Mouse (Mus musculus) kidney, postnatal 4 days (tissue): ENCODE data around the gene Cep164.

ENCODE experiments used
- DNase-seq, 2 experiments: peaks; one replicate each; pipeline ENCODE4 v3.0.0; 2021; ENCODE audit warnings: mixed read lengths in 2 of 2

Gene Cep164

GRCm38 (mm10) chr9:45838069-45838433, 9.6 kb upstream of the Cep164 start:
- no peak for DNase-seq

GRCm38 (mm10) chr9:45833461-45833860, 5.0 kb upstream of the Cep164 start:
- DNase-seq: no peak

GRCm38 (mm10) chr9:45832898-45833297, 4.4 kb upstream of the Cep164 start:
- DNase-seq: no peak

GRCm38 (mm10) chr9:45829107-45829506, 616 bp upstream of the Cep164 start:
- DNase-seq: peak; percentile 81 to 88

GRCm38 (mm10) chr9:45827663-45828290, 714 bp downstream of the Cep164 start:
- peak; percentile 19 to 72 for DNase-seq

- no peak for DNase-seq
Observed at GRCm38 (mm10) chr9:45818406-45819011, 10.0 kb downstream of the Cep164 start.

GRCm38 (mm10) chr9:45815525-45815924, 13.0 kb downstream of the Cep164 start:
- no peak for DNase-seq

GRCm38 (mm10) chr9:45815113-45815512, 13.4 kb downstream of the Cep164 start:
- DNase-seq: peak in 1 of 2 experiments; percentile 26

GRCm38 (mm10) chr9:45811946-45812345, 16.5 kb downstream of the Cep164 start:
- DNase-seq: no peak

GRCm38 (mm10) chr9:45807761-45808160, 20.7 kb downstream of the Cep164 start:
- no peak for DNase-seq

GRCm38 (mm10) chr9:45807337-45807736, 21.2 kb downstream of the Cep164 start:
- peak in 1 of 2 experiments; percentile 27 for DNase-seq

GRCm38 (mm10) chr9:45806847-45807246, 21.6 kb downstream of the Cep164 start:
- DNase-seq: peak; percentile 40 to 62

GRCm38 (mm10) chr9:45803070-45803774, 25.3 kb downstream of the Cep164 start:
- no peak for DNase-seq

GRCm38 (mm10) chr9:45799402-45799801, 29.1 kb downstream of the Cep164 start:
- DNase-seq: no peak

GRCm38 (mm10) chr9:45798467-45799164, 29.9 kb downstream of the Cep164 start:
- DNase-seq: peak; percentile 64 to 76

- no peak for DNase-seq
Observed at GRCm38 (mm10) chr9:45797271-45797670, 31.2 kb downstream of the Cep164 start.

- DNase-seq: no peak
Observed at GRCm38 (mm10) chr9:45795722-45796121, 32.8 kb downstream of the Cep164 start.

- no peak for DNase-seq
Observed at GRCm38 (mm10) chr9:45793697-45794096, 34.8 kb downstream of the Cep164 start.

- DNase-seq: no peak
Observed at GRCm38 (mm10) chr9:45792235-45792634, 36.3 kb downstream of the Cep164 start.

- no peak for DNase-seq
Observed at GRCm38 (mm10) chr9:45791456-45792142, 36.9 kb downstream of the Cep164 start.

GRCm38 (mm10) chr9:45788405-45788804, 40.1 kb downstream of the Cep164 start:
- DNase-seq: no peak

GRCm38 (mm10) chr9:45787547-45787946, 40.9 kb downstream of the Cep164 start:
- peak; percentile 27 to 50 for DNase-seq

GRCm38 (mm10) chr9:45787071-45787470, 41.4 kb downstream of the Cep164 start:
- no peak for DNase-seq
